Mouse (Mus musculus) effector memory CD4-positive, alpha-beta T cell, adult 5 months (primary cell): Measurements from ENCODE around the gene Nwd2. TPM values are rescaled to one million over a fixed set of nuclear protein-coding genes. Genes with fewer than 3 reads are reported as not detected.

Experiments
- polyA plus RNA-seq: library from polyadenylated mRNA; unstranded; fragments of 100-300 nt; shearing (Covaris generic); gene quantifications from one replicate; pipeline ENCODE4 v1.2.1, GENCODE M21; 2017

Nwd2 gene
- 0.16 TPM for polyA plus RNA-seq

DNA sequence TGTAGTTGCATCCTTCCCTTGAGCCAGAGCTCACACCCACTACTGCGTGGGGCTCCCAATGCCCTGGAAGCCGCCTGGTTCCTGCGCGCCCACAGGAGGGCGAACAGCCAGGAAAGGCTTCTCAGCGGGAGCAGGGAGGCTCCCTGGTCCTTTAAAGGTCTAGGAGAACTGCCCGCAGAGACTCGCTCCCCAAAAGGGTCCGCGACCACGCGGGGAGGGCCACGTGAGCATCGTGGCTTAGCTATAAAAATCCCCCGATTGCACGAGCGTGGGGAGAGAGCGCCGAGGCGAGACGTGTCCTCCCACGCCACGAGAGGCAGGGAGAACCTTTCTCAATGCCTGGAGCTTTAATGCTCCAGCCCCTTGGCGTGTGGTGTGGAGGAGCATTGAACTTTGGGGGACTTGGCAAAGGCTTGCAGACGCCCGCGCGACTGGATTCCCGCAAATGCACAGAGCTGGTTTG is at the start of gene Nwd2:
Gene Nwd2, plus strand, starts transcription at position 33 of the 463 bp plus-strand sequence.

DNA sequence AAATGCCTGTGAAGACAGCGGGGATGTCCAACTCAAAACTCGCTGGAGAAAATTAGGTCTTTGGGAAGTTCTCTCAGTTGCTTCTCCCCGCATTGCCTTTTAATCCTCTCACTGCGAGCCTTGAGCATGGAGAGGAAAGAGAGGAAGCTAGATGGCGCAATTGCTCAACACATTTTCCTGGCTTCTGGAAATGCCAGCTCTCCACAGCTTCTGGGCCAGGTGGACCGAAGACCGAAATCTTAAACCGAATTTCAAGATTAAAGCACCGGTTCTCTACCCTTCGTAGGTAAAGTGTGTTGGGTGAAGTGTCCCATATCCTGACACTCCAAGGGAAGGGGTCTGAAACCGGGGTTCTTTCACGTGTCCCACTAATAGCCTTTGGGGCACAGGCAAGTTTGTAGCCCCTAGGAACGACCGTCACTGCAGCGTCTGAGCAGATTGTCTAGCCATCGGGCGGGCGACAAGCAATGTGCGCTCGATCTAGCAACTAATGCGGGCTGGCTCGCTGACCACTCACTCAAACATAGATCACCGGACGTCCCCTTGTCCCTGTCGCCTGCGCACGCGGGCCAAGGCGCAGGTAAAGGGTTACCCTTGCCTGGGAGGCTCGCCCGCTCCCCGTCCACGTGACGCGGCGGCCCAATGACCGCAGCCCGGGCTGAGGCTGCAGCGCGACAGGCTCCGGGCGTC is 163.1 kb downstream of the Nwd2 start, which contains the start of gene 0610040J01Rik:
Gene 0610040J01Rik, plus strand, starts transcription at position 545 of the 690 bp plus-strand sequence.

Other genes with a start within 250 kb of the Nwd2 start
- gene 0610040J01Rik, start 163.3 kb downstream of the Nwd2 start, polyA plus RNA-seq: not detected